Mouse (Mus musculus) ES-E14 (cell line): Measurements from ENCODE around the gene Rnpepl1.
A peak's percentile ranks its signal among the peaks of the same experiment; 100 is the strongest.

Experiments used
- HCFC1 ChIP-seq: IDR thresholded peaks from 2 replicates; pipeline ENCODE4 v1.6.1; 2012; ENCODE audit warnings: low read length, inconsistent platforms, borderline replicate concordance; ENCODE audit not compliant: insufficient read depth
- MAFK ChIP-seq: IDR thresholded peaks from 2 replicates; pipeline ENCODE4 v1.6.1; 2014; ENCODE audit warnings: mild to moderate bottlenecking, low read depth, low read length, inconsistent platforms; ENCODE audit not compliant: insufficient read depth
- ZC3H11A ChIP-seq: IDR thresholded peaks from 2 replicates; pipeline ENCODE4 v1.6.1; 2012; ENCODE audit warnings: low read depth, mild to moderate bottlenecking, inconsistent platforms, low read length, borderline replicate concordance
- ZNF384 ChIP-seq: IDR thresholded peaks from 2 replicates; pipeline ENCODE4 v1.6.1; 2012; ENCODE audit warnings: low read depth, low read length, inconsistent platforms

DNA sequence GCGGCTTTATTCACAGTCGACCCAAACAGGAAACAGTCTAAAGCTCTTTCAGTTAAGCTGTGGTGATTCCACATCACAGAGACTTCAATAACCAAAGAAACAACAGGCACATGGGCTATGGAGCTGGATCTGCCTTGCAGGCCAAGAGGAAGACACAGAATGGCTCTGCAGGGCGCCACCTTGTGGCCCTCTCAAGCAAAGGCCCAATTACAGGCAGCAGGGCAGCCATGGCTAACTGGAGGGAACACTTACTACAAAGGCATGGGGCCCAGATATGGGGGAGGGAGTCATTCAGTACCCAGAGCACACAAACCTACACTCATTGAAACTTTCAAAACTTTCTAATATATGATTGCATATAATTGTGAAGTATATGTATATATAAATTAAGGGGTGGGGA lies 15.5 kb upstream of the Rnpepl1 start:
- TF ChIP-seq HCFC1, result no peak
- TF ChIP-seq ZC3H11A, result peak; percentile 64; the same call in 1 of the 2 replicates
- TF ChIP-seq MAFK, result no peak
- TF ChIP-seq ZNF384, result no peak
